Mouse (Mus musculus) layer of hippocampus, adult 2 months (tissue): ENCODE data around the gene Galnt10. TPM values are rescaled to one million over a fixed set of nuclear protein-coding genes. Genes with fewer than 3 reads are reported as not detected.

Experiments
- DNase-seq, 2 experiments: peaks; one replicate each; pipeline ENCODE4 v3.0.0; 2022; ENCODE audit warnings: low spot score in 2 of 2
- H3K27ac ChIP-seq: fragments of 200-600 bp; 2 replicates; pipeline ENCODE4 v1.8.1; 2022
- H3K4me3 ChIP-seq: fragments of 200-600 bp; 2 replicates; pipeline ENCODE4 v1.8.1; 2022; ENCODE audit warnings: mild to moderate bottlenecking
- CTCF ChIP-seq: fragments of 200-600 bp; conservative IDR thresholded peaks from 2 replicates; pipeline ENCODE4 v1.8.1; 2022; ENCODE audit warnings: antibody characterized with exemption, mild to moderate bottlenecking, moderate library complexity
- total RNA-seq, 2 experiments: library from RNA; stranded (reverse); gene quantifications; 2 replicates each; pipeline ENCODE4 v1.2.3; 2021

Galnt10 gene
- total RNA-seq, 2 experiments from 2014 or later, result 6.3 TPM

GRCm38 (mm10) chr11:57760509-57761058, 115.3 kb downstream of the Galnt10 start:
- no peak overlapping the region for H3K27ac ChIP-seq
- DNase-seq, result no peak
- H3K4me3 ChIP-seq, result no peak overlapping the region
- no peak for TF ChIP-seq CTCF

GRCm38 (mm10) chr11:57761347-57761746, 116.1 kb downstream of the Galnt10 start:
- no peak for DNase-seq
- H3K27ac ChIP-seq, result no peak overlapping the region
- no peak overlapping the region for H3K4me3 ChIP-seq
- no peak for TF ChIP-seq CTCF

- TF ChIP-seq CTCF, result peak; percentile 56
- Histone ChIP-seq H3K27ac (no peak overlapping the region), H3K4me3 (no peak overlapping the region)
- no peak for DNase-seq
Measured at GRCm38 (mm10) chr11:57764124-57764523, 118.9 kb downstream of the Galnt10 start.

- TF ChIP-seq CTCF, result no peak
- DNase-seq, result no peak
- Histone ChIP-seq H3K27ac (no peak overlapping the region), H3K4me3 (no peak overlapping the region)
Measured at GRCm38 (mm10) chr11:57766617-57767016, 121.4 kb downstream of the Galnt10 start.

DNA sequence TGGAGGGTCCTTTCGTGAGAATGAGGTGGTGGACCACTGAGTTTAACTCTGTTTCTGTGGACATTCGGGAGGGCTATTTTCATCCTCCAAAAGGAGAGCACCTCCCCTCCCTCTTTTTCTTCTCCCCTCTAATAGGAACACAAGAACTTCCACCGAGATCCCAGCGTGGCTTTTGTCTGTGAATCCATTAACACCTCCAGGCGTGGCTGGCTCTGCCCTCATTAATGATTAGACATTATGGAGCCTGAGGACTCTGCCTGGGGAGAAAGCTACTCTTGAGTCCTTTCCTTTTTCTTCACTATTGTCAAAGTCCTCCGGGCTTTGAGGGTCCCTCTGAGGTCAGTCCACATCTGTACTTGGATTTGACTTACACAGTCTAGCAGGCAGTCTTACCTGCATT, 121.9 kb downstream of the Galnt10 start:
- H3K27ac ChIP-seq, result no peak overlapping the region
- no peak overlapping the region for H3K4me3 ChIP-seq
- DNase-seq, result no peak
- no peak for TF ChIP-seq CTCF

DNA sequence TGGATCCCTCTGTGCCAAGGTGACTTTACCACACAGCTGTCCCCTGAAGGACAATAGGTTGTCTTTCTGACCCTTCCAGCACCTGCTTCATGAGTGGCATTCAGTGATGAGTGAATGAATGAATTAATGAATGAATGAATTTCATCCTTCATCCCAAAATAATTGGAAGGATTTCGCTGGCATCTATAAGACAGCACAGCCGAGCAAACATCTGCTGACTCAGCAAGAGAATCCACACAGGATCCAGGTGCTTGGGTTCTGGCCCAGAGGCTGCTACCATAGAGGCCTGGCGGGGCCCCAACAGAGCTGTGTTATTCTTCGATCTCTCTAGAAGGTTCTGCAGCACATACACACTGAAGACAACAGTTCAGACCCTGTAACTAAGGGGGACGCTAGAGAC, 125.5 kb downstream of the Galnt10 start:
- DNase-seq, result no peak
- Histone ChIP-seq H3K4me3 (no peak overlapping the region), H3K27ac (no peak overlapping the region)
- TF ChIP-seq CTCF, result no peak

DNA sequence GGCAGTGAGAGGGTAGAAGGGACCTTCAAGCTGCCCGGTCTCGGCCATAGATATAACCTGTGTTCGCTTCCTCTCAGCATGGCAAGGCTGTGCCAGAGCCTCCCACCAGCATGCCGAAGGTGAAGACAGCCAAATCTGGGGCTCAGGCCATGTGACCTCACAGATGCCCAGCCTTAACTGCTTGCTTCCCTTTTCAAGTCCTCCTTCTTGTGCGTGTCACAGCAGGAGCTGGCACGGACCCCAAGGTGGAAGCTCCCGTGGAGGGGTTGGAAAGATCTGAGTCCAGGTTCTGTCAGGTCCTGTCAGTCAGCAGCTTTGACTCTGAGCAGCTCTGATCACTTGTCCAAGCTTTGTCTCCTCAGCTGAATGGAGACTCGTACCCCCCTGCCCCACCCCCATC, 126.4 kb downstream of the Galnt10 start:
- Histone ChIP-seq H3K4me3 (no peak overlapping the region), H3K27ac (no peak overlapping the region)
- no peak for TF ChIP-seq CTCF
- no peak for DNase-seq

GRCm38 (mm10) chr11:57773479-57773878, 128.2 kb downstream of the Galnt10 start:
- no peak for DNase-seq
- Histone ChIP-seq H3K4me3 (no peak overlapping the region), H3K27ac (no peak overlapping the region)
- no peak for TF ChIP-seq CTCF

- Histone ChIP-seq H3K27ac (no peak overlapping the region), H3K4me3 (no peak overlapping the region)
- peak in 1 of 2 experiments; percentile 10 for DNase-seq
- TF ChIP-seq CTCF, result no peak
Measured at GRCm38 (mm10) chr11:57773936-57774335, 128.7 kb downstream of the Galnt10 start.

GRCm38 (mm10) chr11:57775868-57776267, 130.6 kb downstream of the Galnt10 start:
- no peak for TF ChIP-seq CTCF
- DNase-seq, result no peak
- H3K27ac ChIP-seq, result no peak overlapping the region
- H3K4me3 ChIP-seq, result no peak overlapping the region

DNA sequence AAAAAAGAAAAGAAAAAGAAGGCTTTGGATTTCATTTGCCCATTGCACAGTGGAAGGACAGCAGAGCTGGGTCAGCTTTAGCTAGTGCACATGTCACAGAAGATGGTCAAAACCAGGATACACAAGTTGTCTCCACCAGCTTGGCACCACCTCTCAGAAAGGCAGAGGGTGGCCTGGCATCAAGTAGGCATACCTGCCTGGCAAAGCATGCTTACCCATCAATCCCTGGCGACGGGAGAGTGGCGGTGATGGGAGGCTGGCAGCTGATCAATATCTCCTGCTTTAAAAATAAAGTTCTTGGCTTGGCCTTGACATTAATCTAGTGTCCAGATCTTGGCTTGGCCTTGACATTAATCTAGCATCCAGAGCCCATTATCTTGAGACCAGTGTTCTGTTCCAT, 131.3 kb downstream of the Galnt10 start:
- no peak for TF ChIP-seq CTCF
- Histone ChIP-seq H3K27ac (no peak overlapping the region), H3K4me3 (no peak overlapping the region)
- DNase-seq, result no peak

DNA sequence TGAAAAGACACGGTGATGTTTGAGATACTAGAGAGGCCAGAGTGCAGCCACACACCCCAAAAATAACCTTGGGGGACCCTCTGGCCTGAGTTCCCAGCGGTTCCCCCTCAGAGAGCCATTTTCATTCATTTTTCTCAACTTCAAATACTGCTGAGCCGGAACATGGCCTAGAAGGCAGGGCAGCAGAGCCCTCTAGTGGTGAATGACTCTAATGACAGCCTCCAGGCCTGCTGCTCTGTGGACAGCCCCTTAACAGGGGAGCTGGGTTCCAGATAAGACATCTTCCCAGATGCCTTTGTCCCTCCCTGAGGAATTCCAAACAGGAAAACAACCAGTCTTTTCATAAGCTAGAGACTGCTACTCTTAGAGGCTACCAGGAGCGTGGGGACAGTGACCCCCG, 133.1 kb downstream of the Galnt10 start:
- DNase-seq, result peak; percentile 47 to 68
- peak; percentile 100 for TF ChIP-seq CTCF
- H3K27ac ChIP-seq, result no peak overlapping the region

DNA sequence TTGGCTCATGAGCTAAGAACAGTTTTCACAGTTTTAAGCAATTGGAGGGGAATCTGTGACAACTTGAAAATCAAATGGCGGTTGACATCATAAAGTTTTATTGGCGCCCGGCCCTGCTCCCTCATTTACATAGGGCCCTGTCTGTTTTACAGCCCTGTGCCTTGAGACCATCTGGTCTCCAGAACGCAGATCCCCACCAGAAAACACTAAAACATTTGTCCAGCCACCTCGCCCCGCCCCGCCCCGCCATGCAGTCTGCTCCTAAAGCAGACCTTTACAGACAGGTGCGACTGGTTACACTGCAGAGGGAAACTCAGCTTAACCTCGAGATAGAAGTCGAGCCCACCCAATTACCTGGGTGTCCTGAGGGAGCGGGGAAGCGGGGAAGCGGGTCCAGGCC, 134.6 kb downstream of the Galnt10 start:
- no peak overlapping the region for H3K4me3 ChIP-seq
- TF ChIP-seq CTCF, result no peak
- DNase-seq, result no peak
- no peak overlapping the region for H3K27ac ChIP-seq

More for the DNA sequence above, 133.1 kb downstream of the Galnt10 start:
- no peak overlapping the region for H3K4me3 ChIP-seq

GRCm38 (mm10) chr11:57786616-57787418, 141.6 kb downstream of the Galnt10 start:
- DNase-seq, result peak; percentile 42 to 50
- Histone ChIP-seq H3K4me3 (no peak overlapping the region; the same call in 1 of the 2 replicates), H3K27ac (peak overlapping the region; percentile 74)
- peak; percentile 74 for TF ChIP-seq CTCF
